Mouse (Mus musculus) kidney, postnatal 0 days (tissue): ENCODE measurements at regions not wholly inside any gene's neighbourhood (a gene's known extent, or its start where the extent isn't known, plus 50 kb on each side); places are given as distances from the start of the nearest gene placed in this dataset.

Experiments
- ATAC-seq: fragments of 200-750 bp; cut with Nextera tagmentation; replicated peaks from 2 replicates; pipeline ENCODE4 v1.8.0; 2017; ENCODE audit warnings: low read depth, moderate number of reproducible peaks, moderate TSS enrichment, moderate library complexity; ENCODE audit not compliant: low FRiP score
- DNase-seq: peaks from one replicate; pipeline ENCODE4 v3.0.0-alpha.2; 2016; ENCODE audit warnings: low spot score
- H3K27ac ChIP-seq: fragments of 300-500 bp; sonication (generic); 2 replicates; pipeline ENCODE4 v1.5.1; 2014; ENCODE audit warnings: mild to moderate bottlenecking
- H3K27me3 ChIP-seq: fragments of 300-500 bp; sonication (generic); 2 replicates; pipeline ENCODE4 v1.6.1; 2014; ENCODE audit warnings: low read length, mixed read lengths; ENCODE audit not compliant: insufficient read depth
- H3K36me3 ChIP-seq: fragments of 300-500 bp; sonication (generic); 2 replicates; pipeline ENCODE4 v1.6.1; 2014; ENCODE audit warnings: low read length, mixed read lengths; ENCODE audit not compliant: insufficient read depth
- H3K4me1 ChIP-seq: fragments of 300-500 bp; sonication (generic); replicated peaks from 2 replicates; pipeline ENCODE4 v1.6.1; 2014; ENCODE audit warnings: antibody characterized with exemption, low read length, mixed read lengths; ENCODE audit not compliant: insufficient read depth
- H3K4me2 ChIP-seq: fragments of 300-500 bp; sonication (generic); 2 replicates; pipeline ENCODE4 v1.6.1; 2014; ENCODE audit warnings: mild to moderate bottlenecking, low read length, moderate library complexity, mixed read lengths
- H3K4me3 ChIP-seq: fragments of 300-500 bp; sonication (generic); replicated peaks from 2 replicates; pipeline ENCODE4 v1.5.1; 2014; ENCODE audit warnings: low read depth, low read length
- H3K9ac ChIP-seq: fragments of 300-500 bp; sonication (generic); 2 replicates; pipeline ENCODE4 v1.6.1; 2014; ENCODE audit warnings: low read depth, low read length
- H3K9me3 ChIP-seq: fragments of 300-500 bp; sonication (generic); replicated peaks from 2 replicates; pipeline ENCODE4 v1.6.1; 2016; ENCODE audit warnings: low read length, inconsistent platforms, mixed read lengths
- CTCF ChIP-seq: IDR thresholded peaks from 2 replicates; pipeline ENCODE4 v1.5.1; 2016; ENCODE audit warnings: antibody characterized with exemption, low read depth, mild to moderate bottlenecking, moderate library complexity
- WGBS: fragments of 180-500 bp; shearing (Covaris S2); extraction: QIAGEN DNeasy Blood & Tissue Kit; methylation state at CpG from one replicate; pipeline ENCODE4 v1.1.7; 2014; 5-methylcytosine and 5-hydroxymethylcytosine counted together

- no peak for ATAC-seq
- DNase-seq, result no peak
- H3K9me3 ChIP-seq, result no peaks in the 10 kb centered on the region
- no peaks in the 10 kb centered on the region for H3K4me1 ChIP-seq
- no peak overlapping the region for H3K9ac ChIP-seq
- 78% methylated on average over 12 of the region's 12 CpGs for WGBS
- no peaks in the 10 kb centered on the region for H3K27me3 ChIP-seq
- H3K4me2 ChIP-seq, result no peak overlapping the region
- H3K4me3 ChIP-seq, result no peak overlapping the region
- no peak overlapping the region for H3K27ac ChIP-seq
- H3K36me3 ChIP-seq, result no peaks in the 10 kb centered on the region
- TF ChIP-seq CTCF, result no peak
Observed at GRCm38 (mm10) chr3:66572887-66573519, 276.4 kb upstream of the Veph1 start.

- ATAC-seq (no peak), DNase-seq (no peak)
- Histone ChIP-seq H3K4me3 (no peak overlapping the region), H3K9ac (no peak overlapping the region), H3K4me1 (no peaks in the 10 kb centered on the region), H3K27ac (no peak overlapping the region), H3K27me3 (no peaks in the 10 kb centered on the region), H3K4me2 (no peak overlapping the region), H3K36me3 (no peaks in the 10 kb centered on the region), H3K9me3 (no peaks in the 10 kb centered on the region)
- 77% methylated on average over 5 of the region's 5 CpGs for WGBS
- TF ChIP-seq CTCF, result peak; percentile 46
Observed at GRCm38 (mm10) chr3:66570342-66570741, 273.7 kb upstream of the Veph1 start.

DNA sequence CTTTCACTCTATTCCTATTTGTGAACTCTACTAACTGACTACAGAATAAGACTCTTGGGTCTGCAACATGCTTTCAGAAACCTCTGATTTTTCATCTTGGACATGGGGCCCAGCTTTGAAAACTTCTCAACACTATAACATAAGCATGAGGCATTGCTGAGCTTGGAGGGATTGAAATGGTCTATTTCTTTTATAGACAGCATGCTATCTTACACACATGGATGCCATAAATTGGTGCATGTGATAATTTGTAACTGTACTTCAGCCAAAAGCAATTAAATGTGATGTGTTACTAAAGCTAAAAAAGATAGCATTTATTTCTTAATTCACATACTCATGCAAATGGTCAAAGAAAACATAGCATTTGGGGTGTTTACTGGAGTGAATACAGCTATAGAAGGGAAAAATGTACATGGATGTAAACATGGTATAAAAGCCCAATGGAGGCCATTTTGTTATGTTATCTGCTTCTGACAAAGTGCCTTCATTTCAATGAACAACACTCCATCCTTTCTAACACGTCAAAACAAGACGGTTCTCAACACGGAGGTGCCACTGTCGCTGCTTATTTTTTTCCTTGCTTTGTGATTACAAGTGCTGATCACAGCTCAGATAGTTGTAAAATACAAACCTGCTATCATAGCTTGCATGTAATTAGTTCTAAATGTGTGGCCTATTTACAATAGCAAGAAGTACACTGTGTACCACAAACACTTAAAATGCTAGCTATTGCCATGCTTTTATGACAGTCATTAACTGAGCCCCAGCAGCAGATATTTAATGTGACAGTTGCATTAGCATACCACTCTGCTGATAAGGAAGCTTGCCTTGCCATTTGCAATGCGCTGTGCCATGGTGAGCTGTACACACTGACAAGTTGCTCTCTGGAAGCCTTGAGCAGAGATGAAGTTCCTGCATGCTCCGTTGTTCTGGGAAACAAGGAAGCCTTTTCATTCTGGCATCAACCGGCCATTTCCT lies 267.9 kb upstream of the Veph1 start:
- no peak for TF ChIP-seq CTCF
- WGBS, result 76% methylated on average over 7 of the region's 7 CpGs
- Histone ChIP-seq H3K4me1 (no peaks in the 10 kb centered on the region), H3K4me2 (no peak overlapping the region), H3K36me3 (no peaks in the 10 kb centered on the region), H3K27me3 (no peaks in the 10 kb centered on the region), H3K4me3 (no peak overlapping the region), H3K27ac (no peak overlapping the region), H3K9ac (no peak overlapping the region), H3K9me3 (no peaks in the 10 kb centered on the region)
- ATAC-seq, result no peak
- no peak for DNase-seq

GRCm38 (mm10) chr3:66563329-66563728 lies 266.7 kb upstream of the Veph1 start:
- 75% methylated on average over 2 of the region's 2 CpGs for WGBS

DNA sequence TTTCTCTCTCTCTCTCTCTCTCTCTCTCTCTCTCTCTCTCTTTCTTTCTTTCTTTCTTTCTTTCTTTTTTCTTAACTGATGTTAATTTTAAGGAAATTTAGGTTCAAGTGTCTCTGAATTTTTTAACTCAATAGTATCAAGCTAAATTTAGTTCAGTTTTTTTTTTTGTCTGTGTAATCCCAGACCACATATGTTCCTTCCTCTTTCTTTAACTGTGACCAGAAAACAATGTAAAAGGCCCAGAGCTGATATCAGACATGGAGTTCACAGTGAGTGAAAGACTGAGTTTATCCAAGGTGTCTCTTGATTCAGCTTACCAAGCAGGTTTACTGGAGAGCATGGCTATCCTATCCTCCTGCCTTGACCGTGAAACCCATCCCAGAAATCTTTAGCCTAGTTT lies 258.9 kb upstream of the Veph1 start:
- ATAC-seq (no peak), DNase-seq (no peak)
- no peak for TF ChIP-seq CTCF
- Histone ChIP-seq H3K9ac (no peak overlapping the region), H3K4me2 (no peak overlapping the region), H3K9me3 (no peaks in the 10 kb centered on the region), H3K4me3 (no peak overlapping the region), H3K27ac (no peak overlapping the region), H3K36me3 (no peaks in the 10 kb centered on the region), H3K27me3 (no peaks in the 10 kb centered on the region), H3K4me1 (no peaks in the 10 kb centered on the region)
- 93% methylated on average over 1 of the region's 1 CpGs for WGBS

More at GRCm38 (mm10) chr3:66563329-66563728, 266.7 kb upstream of the Veph1 start:
- H3K4me2 ChIP-seq, result no peak overlapping the region
- ATAC-seq (no peak), DNase-seq (peak; percentile 17)
- H3K4me1 ChIP-seq, result no peaks in the 10 kb centered on the region
- H3K36me3 ChIP-seq, result no peaks in the 10 kb centered on the region
- H3K9me3 ChIP-seq, result no peaks in the 10 kb centered on the region
- no peaks in the 10 kb centered on the region for H3K27me3 ChIP-seq
- no peak overlapping the region for H3K9ac ChIP-seq
- H3K27ac ChIP-seq, result no peak overlapping the region
- peak; percentile 42 for TF ChIP-seq CTCF
- H3K4me3 ChIP-seq, result no peak overlapping the region

- ATAC-seq (no peak), DNase-seq (no peak)
- H3K36me3 ChIP-seq, result no peaks in the 10 kb centered on the region
- no peak for TF ChIP-seq CTCF
- H3K27me3 ChIP-seq, result no peaks in the 10 kb centered on the region
- no peak overlapping the region for H3K27ac ChIP-seq
- no peak overlapping the region for H3K4me2 ChIP-seq
- no peak overlapping the region for H3K4me3 ChIP-seq
- no peaks in the 10 kb centered on the region for H3K4me1 ChIP-seq
- H3K9ac ChIP-seq, result no peak overlapping the region
- H3K9me3 ChIP-seq, result no peaks in the 10 kb centered on the region
Observed at GRCm38 (mm10) chr3:66550920-66551319, 254.3 kb upstream of the Veph1 start.
